Mouse (Mus musculus): ENCODE results near the gene Olfr938.

Olfr938 gene

GRCm38 (mm10) chr9:39078787-39079186 lies at the start of gene Olfr938:
TSS of gene Olfr938 (minus strand) at chr9:39078887.
- DNase-seq (ENCODE audit: low read depth), result no peak

- DNase-seq (ENCODE audit: low read depth), result no peak
Measured at GRCm38 (mm10) chr9:39127831-39128230, 49.1 kb upstream of the Olfr938 start, which contains the start of gene Olfr27. TSS of gene Olfr27 (plus strand) at chr9:39128131.

- DNase-seq (ENCODE audit: low read depth), result no peak
Measured at GRCm38 (mm10) chr9:39127326-39127725, 48.6 kb upstream of the Olfr938 start.

- DNase-seq (ENCODE audit: low read depth), result no peak
Measured at GRCm38 (mm10) chr9:39064851-39065250, 13.8 kb downstream of the Olfr938 start, which contains the start of gene Olfr937. TSS of gene Olfr937 (minus strand) at chr9:39064951.

Data from naive thymus-derived CD4-positive, alpha-beta T cell, adult 2 months (primary cell).